Mouse (Mus musculus) lung, embryonic 16.5 days (tissue): ENCODE measurements at regions not wholly inside any gene's neighbourhood (a gene's known extent, or its start where the extent isn't known, plus 50 kb on each side); places are given as distances from the start of the nearest gene placed in this dataset.

Source experiments
- ATAC-seq: fragments of 200-750 bp; cut with Nextera tagmentation; 2 replicates; pipeline ENCODE4 v1.8.0; 2017; ENCODE audit warnings: low read depth, mild to moderate bottlenecking, moderate library complexity
- H3K27ac ChIP-seq: fragments of 300-500 bp; sonication (generic); 2 replicates; pipeline ENCODE4 v1.5.1; 2014; ENCODE audit warnings: mild to moderate bottlenecking, control low read depth, low read length
- H3K27me3 ChIP-seq: fragments of 300-500 bp; sonication (generic); 2 replicates; pipeline ENCODE4 v1.6.1; 2014; ENCODE audit warnings: low read depth, low read length, mixed read lengths; ENCODE audit not compliant: control insufficient read depth, insufficient read depth
- H3K36me3 ChIP-seq: fragments of 300-500 bp; sonication (generic); 2 replicates; pipeline ENCODE4 v1.6.1; 2014; ENCODE audit warnings: low read length; ENCODE audit not compliant: control insufficient read depth, insufficient read depth
- H3K4me1 ChIP-seq: fragments of 300-500 bp; sonication (generic); replicated peaks from 2 replicates; pipeline ENCODE4 v1.6.1; 2014; ENCODE audit warnings: low read length, mixed read lengths; ENCODE audit not compliant: control insufficient read depth, insufficient read depth
- H3K4me2 ChIP-seq: fragments of 300-500 bp; sonication (generic); 2 replicates; pipeline ENCODE4 v1.6.1; 2014; ENCODE audit warnings: low read depth, low read length, control low read depth
- H3K4me3 ChIP-seq: fragments of 300-500 bp; sonication (generic); 2 replicates; pipeline ENCODE4 v1.5.1; 2014; ENCODE audit warnings: mild to moderate bottlenecking, low read length, control low read depth
- H3K9ac ChIP-seq: fragments of 300-500 bp; sonication (generic); 2 replicates; pipeline ENCODE4 v1.6.1; 2014; ENCODE audit warnings: low read length, control low read depth
- H3K9me3 ChIP-seq: fragments of 300-500 bp; sonication (generic); 2 replicates; pipeline ENCODE4 v1.6.1; 2016; ENCODE audit warnings: low read length; ENCODE audit not compliant: control insufficient read depth
- WGBS: fragments of 180-500 bp; shearing (Covaris S2); extraction: QIAGEN DNeasy Blood & Tissue Kit; methylation state at CpG from one replicate; pipeline ENCODE4 v1.1.7; 2014; 5-methylcytosine and 5-hydroxymethylcytosine counted together

DNA sequence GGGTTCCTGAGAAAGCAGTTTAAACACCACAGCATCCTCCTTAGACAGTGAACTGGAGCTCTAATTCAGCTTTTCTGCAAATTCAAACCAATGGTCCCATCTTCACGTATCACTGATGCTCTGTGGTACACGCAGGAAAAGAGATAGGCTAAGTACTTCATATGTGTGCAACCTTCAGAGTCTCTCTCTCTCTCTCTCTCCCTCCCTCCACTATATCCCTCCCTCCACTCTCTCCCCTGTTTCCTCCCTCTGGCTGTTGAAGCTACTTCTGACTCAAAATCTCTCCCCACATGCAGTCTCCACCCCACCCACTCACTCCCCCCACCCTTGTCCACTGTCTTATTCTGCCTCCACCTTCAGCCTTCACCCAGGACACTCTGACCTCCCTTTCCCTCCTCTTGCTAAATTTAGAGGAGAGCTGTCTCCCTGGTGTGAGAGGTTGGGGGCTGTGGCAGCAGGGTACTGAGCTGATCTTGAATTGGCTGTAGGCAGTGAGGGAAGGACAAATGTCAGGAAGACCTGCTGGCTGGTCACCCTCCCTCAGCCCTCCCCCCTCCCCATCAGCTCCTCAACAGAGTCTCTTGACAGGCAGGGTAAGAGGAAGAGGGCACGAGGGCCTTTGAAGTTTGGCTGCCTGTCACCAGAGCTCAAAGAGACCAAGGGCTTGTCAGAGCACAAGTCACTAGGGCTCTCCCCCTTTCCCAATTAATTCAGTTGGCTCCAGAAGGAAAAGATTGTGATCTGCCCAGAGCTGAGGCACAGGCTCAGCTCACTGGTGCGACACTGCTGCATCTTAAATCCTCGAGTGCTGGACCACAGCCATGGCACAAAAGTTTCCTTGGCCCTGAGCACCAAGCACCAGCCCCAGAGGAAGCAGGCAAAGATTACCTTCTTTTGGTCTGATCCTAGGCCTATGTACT lies 227.9 kb upstream of the Apob start:
- Histone ChIP-seq H3K27ac (no peak overlapping the region), H3K4me1 (no peaks in the 10 kb centered on the region), H3K9ac (no peak overlapping the region), H3K4me2 (no peak overlapping the region), H3K4me3 (no peak overlapping the region), H3K36me3 (no peaks in the 10 kb centered on the region), H3K9me3 (no peaks in the 10 kb centered on the region), H3K27me3 (no peaks in the 10 kb centered on the region)
- WGBS, result 19% methylated on average over 5 of the region's 5 CpGs
- ATAC-seq, result no peak

GRCm38 (mm10) chr12:7754861-7755260 lies 222.6 kb upstream of the Apob start:
- Histone ChIP-seq H3K4me3 (no peak overlapping the region), H3K9me3 (no peaks in the 10 kb centered on the region), H3K36me3 (no peaks in the 10 kb centered on the region), H3K4me2 (no peak overlapping the region), H3K27me3 (no peaks in the 10 kb centered on the region), H3K9ac (no peak overlapping the region), H3K4me1 (no peaks in the 10 kb centered on the region), H3K27ac (no peak overlapping the region)
- WGBS, result 86% methylated on average over 5 of the region's 5 CpGs
- no peak for ATAC-seq

DNA sequence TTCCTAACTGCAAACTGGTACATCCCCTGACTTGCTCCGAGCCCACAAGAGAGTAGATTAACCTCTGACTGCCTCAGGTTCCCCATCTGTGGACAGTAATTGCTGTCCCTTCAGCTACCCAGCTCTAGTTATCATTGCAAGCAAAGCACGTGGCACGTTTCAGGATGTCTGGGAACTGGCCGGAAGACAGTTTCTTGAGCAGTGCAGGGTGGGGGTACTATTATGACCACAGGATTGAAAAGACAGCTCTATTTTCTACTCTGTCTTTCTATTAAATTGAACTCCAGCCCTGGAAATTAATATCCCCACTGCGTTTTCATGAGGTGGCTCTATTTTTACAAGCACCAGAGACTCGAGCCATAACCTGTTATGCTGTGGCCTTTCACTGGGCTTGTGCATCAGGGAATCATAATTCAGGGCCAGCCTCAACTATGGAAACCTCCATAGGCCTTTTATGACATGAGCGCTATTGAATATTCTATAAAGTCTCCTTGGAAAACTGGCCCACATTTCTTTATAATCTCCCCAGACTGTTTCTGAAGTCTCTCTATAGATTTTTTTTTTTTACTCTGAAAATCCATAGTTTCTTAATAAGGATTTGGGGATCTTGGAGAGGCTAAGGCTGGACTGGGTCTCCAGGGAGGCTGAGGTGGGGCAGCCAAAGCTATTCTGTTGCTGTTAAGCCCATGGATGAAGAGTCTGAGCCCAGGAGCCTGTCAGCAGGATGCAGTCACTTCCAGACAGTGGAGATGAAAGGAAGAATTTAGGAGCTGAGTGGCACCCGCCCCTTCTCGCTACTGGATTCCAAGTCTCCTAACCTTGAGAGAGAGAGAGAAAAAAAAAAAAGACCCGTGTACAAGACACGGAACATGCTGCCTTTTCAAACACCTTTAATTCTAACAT lies 212.4 kb upstream of the Apob start:
- H3K27ac ChIP-seq, result no peak overlapping the region
- no peaks in the 10 kb centered on the region for H3K36me3 ChIP-seq
- 73% methylated on average over 11 of the region's 11 CpGs for WGBS
- H3K4me2 ChIP-seq, result no peak overlapping the region
- H3K9ac ChIP-seq, result no peak overlapping the region
- H3K9me3 ChIP-seq, result no peaks in the 10 kb centered on the region
- no peaks in the 10 kb centered on the region for H3K27me3 ChIP-seq
- H3K4me1 ChIP-seq, result no peaks in the 10 kb centered on the region
- ATAC-seq, result no peak
- no peak overlapping the region for H3K4me3 ChIP-seq

- WGBS, result 25% methylated on average over 3 of the region's 3 CpGs
- Histone ChIP-seq H3K4me1 (no peaks in the 10 kb centered on the region), H3K9ac (no peak overlapping the region), H3K36me3 (no peaks in the 10 kb centered on the region), H3K4me2 (no peak overlapping the region), H3K27me3 (no peaks in the 10 kb centered on the region), H3K9me3 (no peaks in the 10 kb centered on the region), H3K4me3 (no peak overlapping the region), H3K27ac (no peak overlapping the region)
- ATAC-seq, result no peak
Measured at GRCm38 (mm10) chr12:7774127-7774526, 203.3 kb upstream of the Apob start.

- Histone ChIP-seq H3K4me2 (no peak overlapping the region), H3K4me1 (no peaks in the 10 kb centered on the region), H3K9me3 (no peaks in the 10 kb centered on the region), H3K36me3 (no peaks in the 10 kb centered on the region), H3K9ac (no peak overlapping the region), H3K27me3 (no peaks in the 10 kb centered on the region), H3K4me3 (no peak overlapping the region), H3K27ac (no peak overlapping the region)
- ATAC-seq, result no peak
- 68% methylated on average over 3 of the region's 3 CpGs for WGBS
Measured at GRCm38 (mm10) chr12:7776335-7776734, 201.1 kb upstream of the Apob start.

- Histone ChIP-seq H3K9ac (no peak overlapping the region), H3K27me3 (no peaks in the 10 kb centered on the region), H3K4me3 (no peak overlapping the region), H3K9me3 (no peaks in the 10 kb centered on the region), H3K36me3 (no peaks in the 10 kb centered on the region), H3K4me1 (no peaks in the 10 kb centered on the region), H3K4me2 (no peak overlapping the region), H3K27ac (no peak overlapping the region)
- ATAC-seq, result peak; percentile 57
- 52% methylated on average over 10 of the region's 10 CpGs for WGBS
Measured at GRCm38 (mm10) chr12:7777220-7778055, 200.0 kb upstream of the Apob start.

- H3K4me2 ChIP-seq, result no peak overlapping the region
- no peak overlapping the region for H3K4me3 ChIP-seq
- no peak overlapping the region for H3K27ac ChIP-seq
- H3K27me3 ChIP-seq, result no peaks in the 10 kb centered on the region
- no peaks in the 10 kb centered on the region for H3K36me3 ChIP-seq
- H3K9me3 ChIP-seq, result no peaks in the 10 kb centered on the region
- H3K4me1 ChIP-seq, result no peaks in the 10 kb centered on the region
- 45% methylated on average over 6 of the region's 6 CpGs for WGBS
- ATAC-seq, result no peak
- H3K9ac ChIP-seq, result no peak overlapping the region
Measured at GRCm38 (mm10) chr12:7778056-7778440, 199.4 kb upstream of the Apob start.

DNA sequence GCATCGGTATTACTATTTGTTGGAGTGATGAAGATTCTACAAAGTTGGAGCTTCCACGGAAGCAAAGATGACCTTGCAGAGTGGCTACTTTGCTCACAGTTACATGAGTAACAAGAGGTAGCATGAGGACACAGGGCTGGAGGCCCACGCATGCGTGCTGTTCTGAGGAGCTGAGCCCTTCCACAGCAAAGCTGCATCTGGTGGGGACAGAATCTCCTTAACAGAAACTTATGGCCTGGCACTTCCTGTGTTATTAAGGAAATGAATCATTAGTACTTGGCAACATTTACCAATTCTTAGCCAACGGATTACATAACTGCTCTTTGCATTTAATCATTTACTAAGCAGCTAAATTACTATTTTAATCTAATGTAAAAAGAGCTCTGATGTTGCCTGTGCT lies 160.8 kb upstream of the Apob start:
- no peaks in the 10 kb centered on the region for H3K27me3 ChIP-seq
- no peak for ATAC-seq
- H3K4me2 ChIP-seq, result no peak overlapping the region
- H3K9me3 ChIP-seq, result no peaks in the 10 kb centered on the region
- H3K4me1 ChIP-seq, result no peaks in the 10 kb centered on the region
- H3K4me3 ChIP-seq, result no peak overlapping the region
- 51% methylated on average over 5 of the region's 5 CpGs for WGBS
- H3K36me3 ChIP-seq, result no peaks in the 10 kb centered on the region
- no peak overlapping the region for H3K27ac ChIP-seq
- no peak overlapping the region for H3K9ac ChIP-seq
